Mouse (Mus musculus) fat pad, adult 2 months (tissue): ENCODE results near the gene Rsc1a1.
A peak's percentile ranks its signal among the peaks of the same experiment; 100 is the strongest.

Experiments
- DNase-seq: peaks from one replicate; pipeline ENCODE4 v3.0.0-alpha.2; 2011; ENCODE audit warnings: low read depth, low spot score; ENCODE audit errors: extremely low read depth

The Rsc1a1 gene

GRCm38 (mm10) chr4:141704625-141705024, 19.2 kb upstream of the Rsc1a1 start:
- DNase-seq = no peak

- no peak for DNase-seq
Observed at GRCm38 (mm10) chr4:141694719-141695118, 9.3 kb upstream of the Rsc1a1 start.

GRCm38 (mm10) chr4:141688505-141688904, 3.1 kb upstream of the Rsc1a1 start:
- no peak for DNase-seq

GRCm38 (mm10) chr4:141686525-141686924, 1.1 kb upstream of the Rsc1a1 start:
- no peak for DNase-seq

- DNase-seq = no peak
Observed at GRCm38 (mm10) chr4:141686093-141686492, 694 bp upstream of the Rsc1a1 start.

- no peak for DNase-seq
Observed at GRCm38 (mm10) chr4:141682706-141683230, 2.6 kb downstream of the Rsc1a1 start.

GRCm38 (mm10) chr4:141681767-141682166, 3.6 kb downstream of the Rsc1a1 start:
- no peak for DNase-seq

GRCm38 (mm10) chr4:141680892-141681291, 4.5 kb downstream of the Rsc1a1 start:
- DNase-seq = no peak

GRCm38 (mm10) chr4:141679016-141679415, 6.4 kb downstream of the Rsc1a1 start:
- DNase-seq = no peak

GRCm38 (mm10) chr4:141676462-141676979, 8.9 kb downstream of the Rsc1a1 start:
- DNase-seq = no peak

- DNase-seq = no peak
Observed at GRCm38 (mm10) chr4:141672325-141672724, 13.1 kb downstream of the Rsc1a1 start.

- DNase-seq = no peak
Observed at GRCm38 (mm10) chr4:141671389-141671788, 14.0 kb downstream of the Rsc1a1 start.

- DNase-seq = peak; percentile 95
Observed at GRCm38 (mm10) chr4:141669898-141670712, 15.3 kb downstream of the Rsc1a1 start.

GRCm38 (mm10) chr4:141664799-141665198, 20.6 kb downstream of the Rsc1a1 start, which contains the start of gene Plekhm2:
Plekhm2 (minus strand) TSS chr4:141664899.
- no peak for DNase-seq

- no peak for DNase-seq
Observed at GRCm38 (mm10) chr4:141664011-141664745, 21.2 kb downstream of the Rsc1a1 start.

- no peak for DNase-seq
Observed at GRCm38 (mm10) chr4:141663122-141663931, 22.1 kb downstream of the Rsc1a1 start.

- DNase-seq = no peak
Observed at GRCm38 (mm10) chr4:141660884-141661283, 24.5 kb downstream of the Rsc1a1 start.

GRCm38 (mm10) chr4:141659739-141660138, 25.7 kb downstream of the Rsc1a1 start:
- no peak for DNase-seq

GRCm38 (mm10) chr4:141658846-141659484, 26.4 kb downstream of the Rsc1a1 start:
- no peak for DNase-seq

GRCm38 (mm10) chr4:141656932-141657331, 28.5 kb downstream of the Rsc1a1 start:
- no peak for DNase-seq
